Mouse (Mus musculus): ENCODE results near the gene Gm37240. TPM values are rescaled to one million over a fixed set of nuclear protein-coding genes. Genes with fewer than 3 reads are reported as not detected.
A peak's percentile ranks its signal among the peaks of the same experiment; 100 is the strongest.

Gene Gm37240
- polyA plus RNA-seq, 1 experiment from 2014 or later, result 0.67 TPM

- Histone ChIP-seq H3K9ac (ENCODE audit: low read length) (no peak overlapping the region), H3K36me3 (ENCODE audit: control insufficient read depth, insufficient read depth, low read length) (no peaks in the 10 kb centered on the region), H3K4me3 (ENCODE audit: low read depth, low read length) (no peak overlapping the region), H3K27ac (ENCODE audit: low read depth, low read length) (no peak overlapping the region), H3K27me3 (ENCODE audit: control insufficient read depth, insufficient read depth, low read length) (no peaks in the 10 kb centered on the region), H3K4me2 (no peak overlapping the region), H3K9me3 (ENCODE audit: control insufficient read depth, low read length) (no peaks in the 10 kb centered on the region), H3K4me1 (ENCODE audit: control insufficient read depth, insufficient read depth, low read length) (no peaks in the 10 kb centered on the region)
- 79% methylated on average over 7 of the region's 7 CpGs for WGBS
- no peak for ATAC-seq (ENCODE audit: low FRiP score)
- no peak for DNase-seq (ENCODE audit: low spot score, missing footprints)
Measured at GRCm38 (mm10) chr3:85780906-85781305, 106.4 kb downstream of the Gm37240 start.

- Histone ChIP-seq H3K27ac (ENCODE audit: low read depth, low read length) (no peak overlapping the region), H3K4me3 (ENCODE audit: low read depth, low read length) (no peak overlapping the region), H3K4me1 (ENCODE audit: control insufficient read depth, insufficient read depth, low read length) (no peaks in the 10 kb centered on the region), H3K4me2 (no peak overlapping the region), H3K36me3 (ENCODE audit: control insufficient read depth, insufficient read depth, low read length) (no peaks in the 10 kb centered on the region), H3K9me3 (ENCODE audit: control insufficient read depth, low read length) (no peaks in the 10 kb centered on the region), H3K9ac (ENCODE audit: low read length) (no peak overlapping the region), H3K27me3 (ENCODE audit: control insufficient read depth, insufficient read depth, low read length) (no peaks in the 10 kb centered on the region)
- DNase-seq (ENCODE audit: low spot score, missing footprints), result no peak
- peak; percentile 2; the same call in 1 of the 2 replicates for ATAC-seq (ENCODE audit: low FRiP score)
- WGBS, result 74% methylated on average over 2 of the region's 2 CpGs
Measured at GRCm38 (mm10) chr3:85780332-85780731, 107.0 kb downstream of the Gm37240 start.

GRCm38 (mm10) chr3:85777841-85778240 is 109.5 kb downstream of the Gm37240 start:
- Histone ChIP-seq H3K27ac (ENCODE audit: low read depth, low read length) (no peak overlapping the region), H3K4me3 (ENCODE audit: low read depth, low read length) (no peak overlapping the region), H3K9me3 (ENCODE audit: control insufficient read depth, low read length) (no peaks in the 10 kb centered on the region), H3K4me1 (ENCODE audit: control insufficient read depth, insufficient read depth, low read length) (no peaks in the 10 kb centered on the region), H3K9ac (ENCODE audit: low read length) (no peak overlapping the region), H3K36me3 (ENCODE audit: control insufficient read depth, insufficient read depth, low read length) (no peaks in the 10 kb centered on the region), H3K4me2 (no peak overlapping the region), H3K27me3 (ENCODE audit: control insufficient read depth, insufficient read depth, low read length) (no peaks in the 10 kb centered on the region)
- ATAC-seq (ENCODE audit: low FRiP score) (no peak), DNase-seq (ENCODE audit: low spot score, missing footprints) (no peak)
- WGBS, result 73% methylated on average over 2 of the region's 2 CpGs

- H3K9ac ChIP-seq (ENCODE audit: low read length), result no peak overlapping the region
- H3K4me2 ChIP-seq, result no peak overlapping the region
- 88% methylated on average over 4 of the region's 4 CpGs for WGBS
- H3K27me3 ChIP-seq (ENCODE audit: control insufficient read depth, insufficient read depth, low read length), result no peaks in the 10 kb centered on the region
- H3K9me3 ChIP-seq (ENCODE audit: control insufficient read depth, low read length), result no peaks in the 10 kb centered on the region
- H3K4me3 ChIP-seq (ENCODE audit: low read depth, low read length), result no peak overlapping the region
- no peaks in the 10 kb centered on the region for H3K4me1 ChIP-seq (ENCODE audit: control insufficient read depth, insufficient read depth, low read length)
- no peak overlapping the region for H3K27ac ChIP-seq (ENCODE audit: low read depth, low read length)
- no peak for DNase-seq (ENCODE audit: low spot score, missing footprints)
- ATAC-seq (ENCODE audit: low FRiP score), result no peak
- no peaks in the 10 kb centered on the region for H3K36me3 ChIP-seq (ENCODE audit: control insufficient read depth, insufficient read depth, low read length)
Measured at GRCm38 (mm10) chr3:85777356-85777755, 110.0 kb downstream of the Gm37240 start.

GRCm38 (mm10) chr3:85776707-85777106 is 110.6 kb downstream of the Gm37240 start:
- WGBS, result 86% methylated on average over 10 of the region's 10 CpGs
- no peaks in the 10 kb centered on the region for H3K4me1 ChIP-seq (ENCODE audit: control insufficient read depth, insufficient read depth, low read length)
- no peak for ATAC-seq (ENCODE audit: low FRiP score)

GRCm38 (mm10) chr3:85776126-85776525 is 111.2 kb downstream of the Gm37240 start:
- DNase-seq (ENCODE audit: low spot score, missing footprints), result no peak
- no peaks in the 10 kb centered on the region for H3K9me3 ChIP-seq (ENCODE audit: control insufficient read depth, low read length)

More at GRCm38 (mm10) chr3:85776707-85777106, 110.6 kb downstream of the Gm37240 start:
- H3K4me3 ChIP-seq (ENCODE audit: low read depth, low read length), result no peak overlapping the region
- H3K27ac ChIP-seq (ENCODE audit: low read depth, low read length), result no peak overlapping the region
- H3K27me3 ChIP-seq (ENCODE audit: control insufficient read depth, insufficient read depth, low read length), result no peaks in the 10 kb centered on the region
- no peak overlapping the region for H3K9ac ChIP-seq (ENCODE audit: low read length)
- no peaks in the 10 kb centered on the region for H3K9me3 ChIP-seq (ENCODE audit: control insufficient read depth, low read length)
- no peaks in the 10 kb centered on the region for H3K36me3 ChIP-seq (ENCODE audit: control insufficient read depth, insufficient read depth, low read length)
- DNase-seq (ENCODE audit: low spot score, missing footprints), result no peak
- no peak overlapping the region for H3K4me2 ChIP-seq

GRCm38 (mm10) chr3:85773886-85774285 is 113.4 kb downstream of the Gm37240 start:
- no peak for ATAC-seq (ENCODE audit: low FRiP score)
- H3K36me3 ChIP-seq (ENCODE audit: control insufficient read depth, insufficient read depth, low read length), result no peaks in the 10 kb centered on the region

More at GRCm38 (mm10) chr3:85776126-85776525, 111.2 kb downstream of the Gm37240 start:
- Histone ChIP-seq H3K36me3 (ENCODE audit: control insufficient read depth, insufficient read depth, low read length) (no peaks in the 10 kb centered on the region), H3K4me1 (ENCODE audit: control insufficient read depth, insufficient read depth, low read length) (no peaks in the 10 kb centered on the region), H3K4me2 (no peak overlapping the region), H3K27ac (ENCODE audit: low read depth, low read length) (no peak overlapping the region), H3K9ac (ENCODE audit: low read length) (no peak overlapping the region), H3K4me3 (ENCODE audit: low read depth, low read length) (no peak overlapping the region), H3K27me3 (ENCODE audit: control insufficient read depth, insufficient read depth, low read length) (no peaks in the 10 kb centered on the region)
- no peak for ATAC-seq (ENCODE audit: low FRiP score)
- WGBS, result 91% methylated on average over 6 of the region's 6 CpGs

GRCm38 (mm10) chr3:85773425-85773824 is 113.9 kb downstream of the Gm37240 start:
- Histone ChIP-seq H3K27me3 (ENCODE audit: control insufficient read depth, insufficient read depth, low read length) (no peaks in the 10 kb centered on the region), H3K9ac (ENCODE audit: low read length) (no peak overlapping the region), H3K4me3 (ENCODE audit: low read depth, low read length) (no peak overlapping the region), H3K9me3 (ENCODE audit: control insufficient read depth, low read length) (no peaks in the 10 kb centered on the region), H3K27ac (ENCODE audit: low read depth, low read length) (no peak overlapping the region), H3K4me2 (no peak overlapping the region), H3K4me1 (ENCODE audit: control insufficient read depth, insufficient read depth, low read length) (no peaks in the 10 kb centered on the region), H3K36me3 (ENCODE audit: control insufficient read depth, insufficient read depth, low read length) (no peaks in the 10 kb centered on the region)
- ATAC-seq (ENCODE audit: low FRiP score), result no peak
- DNase-seq (ENCODE audit: low spot score, missing footprints), result no peak
- 49% methylated on average over 3 of the region's 3 CpGs for WGBS

More at GRCm38 (mm10) chr3:85773886-85774285, 113.4 kb downstream of the Gm37240 start:
- Histone ChIP-seq H3K4me2 (no peak overlapping the region), H3K27ac (ENCODE audit: low read depth, low read length) (no peak overlapping the region), H3K9ac (ENCODE audit: low read length) (no peak overlapping the region), H3K9me3 (ENCODE audit: control insufficient read depth, low read length) (no peaks in the 10 kb centered on the region), H3K4me3 (ENCODE audit: low read depth, low read length) (no peak overlapping the region), H3K27me3 (ENCODE audit: control insufficient read depth, insufficient read depth, low read length) (no peaks in the 10 kb centered on the region), H3K4me1 (ENCODE audit: control insufficient read depth, insufficient read depth, low read length) (no peaks in the 10 kb centered on the region)
- 70% methylated on average over 4 of the region's 4 CpGs for WGBS
- DNase-seq (ENCODE audit: low spot score, missing footprints), result no peak

GRCm38 (mm10) chr3:85764937-85765337 is 122.4 kb downstream of the Gm37240 start:
- 41% methylated on average over 7 of the region's 7 CpGs for WGBS
- H3K4me3 ChIP-seq (ENCODE audit: low read depth, low read length), result no peak overlapping the region
- H3K27me3 ChIP-seq (ENCODE audit: control insufficient read depth, insufficient read depth, low read length), result no peaks in the 10 kb centered on the region
- H3K9ac ChIP-seq (ENCODE audit: low read length), result no peak overlapping the region
- H3K36me3 ChIP-seq (ENCODE audit: control insufficient read depth, insufficient read depth, low read length), result no peaks in the 10 kb centered on the region
- ATAC-seq (ENCODE audit: low FRiP score) (no peak), DNase-seq (ENCODE audit: low spot score, missing footprints) (no peak)
- no peak overlapping the region for H3K27ac ChIP-seq (ENCODE audit: low read depth, low read length)
- peaks cover 3% of the 10 kb centered on the region; the same call in 1 of the 2 replicates for H3K4me1 ChIP-seq (ENCODE audit: control insufficient read depth, insufficient read depth, low read length)
- H3K4me2 ChIP-seq, result no peak overlapping the region
- no peaks in the 10 kb centered on the region for H3K9me3 ChIP-seq (ENCODE audit: control insufficient read depth, low read length)

Data from midbrain, embryonic 11.5 days (tissue).